Mouse (Mus musculus): ENCODE results near the gene Fasn. TPM values are rescaled to one million over a fixed set of nuclear protein-coding genes. Genes with fewer than 3 reads are reported as not detected.

Gene Fasn
- polyA plus RNA-seq (2012; rRNA removed; ENCODE audit: low replicate concordance), result 8,340 and 15,875 TPM in 2 replicates

DNA sequence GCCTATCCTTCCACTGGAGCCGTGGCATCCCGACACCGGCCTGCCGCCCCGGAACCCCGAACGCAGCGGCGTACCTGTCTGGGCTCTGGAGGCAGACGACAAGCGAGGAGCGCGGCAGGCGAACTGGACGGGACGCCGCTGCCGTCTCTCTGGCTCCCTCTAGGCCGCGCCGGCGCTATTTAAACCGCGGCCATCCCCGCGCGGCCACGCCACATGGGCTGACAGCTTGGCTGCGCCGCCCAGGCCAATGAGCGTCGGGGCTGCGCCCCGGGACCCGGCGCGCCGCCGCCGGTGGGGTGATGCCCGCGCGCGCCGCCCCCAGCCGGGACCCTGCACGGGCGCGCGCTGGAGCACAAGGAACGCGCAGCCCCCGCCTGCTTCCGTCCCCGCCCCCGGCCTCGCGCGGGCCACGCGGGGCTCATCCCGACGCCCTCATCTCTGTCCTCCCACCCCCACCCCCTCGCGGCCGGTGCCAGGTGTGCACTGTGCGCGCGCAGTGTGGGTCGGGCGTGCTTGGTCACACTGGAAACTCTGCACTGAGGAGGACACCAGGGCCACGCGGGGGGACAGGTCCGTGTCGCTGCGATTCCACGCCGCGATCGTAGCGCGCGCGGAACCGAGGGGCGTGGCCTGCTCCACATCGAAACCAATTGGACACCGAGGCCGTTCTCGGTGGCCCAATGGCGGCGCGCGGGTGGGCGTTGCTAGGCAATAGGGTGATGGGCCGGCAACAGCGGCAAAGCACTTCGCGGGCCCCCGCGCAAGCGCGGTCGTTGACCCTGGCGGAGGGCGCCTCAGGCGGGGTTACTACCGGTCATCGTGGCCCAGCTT is at the start of gene Fasn:
TSS of gene Fasn (minus strand) at position 592 of the 831 bp plus-strand sequence.

DNA sequence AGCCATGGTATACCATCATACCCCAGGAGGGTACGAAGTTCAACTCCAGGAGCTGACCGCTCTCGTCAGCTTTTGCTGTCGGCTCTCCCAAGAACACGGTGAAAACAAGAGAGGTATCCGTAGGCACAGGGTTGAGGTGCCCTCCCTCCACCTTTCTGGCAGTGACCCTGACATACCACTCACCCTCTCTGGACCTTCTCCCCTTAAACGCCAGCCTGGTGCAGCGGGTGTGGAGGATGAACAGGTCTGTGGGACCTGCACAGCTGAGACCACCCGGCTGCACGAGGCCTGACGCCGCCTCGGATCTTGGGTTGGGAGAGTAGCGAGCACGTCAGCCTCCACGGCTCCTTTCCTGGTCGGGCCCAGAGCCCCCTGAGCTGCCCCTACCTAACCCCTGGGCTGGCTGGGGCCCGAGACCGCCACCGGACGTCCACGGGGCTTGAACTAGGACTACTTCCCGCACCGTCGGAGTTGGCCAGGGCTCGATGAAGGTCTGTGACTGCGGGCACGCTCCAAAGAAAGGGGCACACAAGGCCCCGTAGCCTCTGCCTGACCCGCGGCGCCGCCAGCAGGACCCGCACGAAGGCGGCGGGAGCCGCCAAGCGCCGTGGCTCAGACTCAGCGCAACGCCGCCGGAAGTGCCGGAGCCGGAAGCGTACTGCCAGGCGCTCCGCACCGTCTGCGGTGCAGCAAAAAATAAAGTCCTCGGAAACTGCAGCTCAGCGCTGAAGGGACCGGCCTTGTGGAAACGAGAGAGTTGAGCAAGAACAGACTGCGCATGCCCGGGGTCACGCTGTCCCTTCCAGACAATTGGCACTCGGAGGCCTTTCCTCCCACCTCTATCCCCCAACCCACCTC is 28.4 kb downstream of the Fasn start, which contains the start of gene Dus1l:
TSS of gene Dus1l (minus strand) at position 648 of the 858 bp plus-strand sequence.

DNA sequence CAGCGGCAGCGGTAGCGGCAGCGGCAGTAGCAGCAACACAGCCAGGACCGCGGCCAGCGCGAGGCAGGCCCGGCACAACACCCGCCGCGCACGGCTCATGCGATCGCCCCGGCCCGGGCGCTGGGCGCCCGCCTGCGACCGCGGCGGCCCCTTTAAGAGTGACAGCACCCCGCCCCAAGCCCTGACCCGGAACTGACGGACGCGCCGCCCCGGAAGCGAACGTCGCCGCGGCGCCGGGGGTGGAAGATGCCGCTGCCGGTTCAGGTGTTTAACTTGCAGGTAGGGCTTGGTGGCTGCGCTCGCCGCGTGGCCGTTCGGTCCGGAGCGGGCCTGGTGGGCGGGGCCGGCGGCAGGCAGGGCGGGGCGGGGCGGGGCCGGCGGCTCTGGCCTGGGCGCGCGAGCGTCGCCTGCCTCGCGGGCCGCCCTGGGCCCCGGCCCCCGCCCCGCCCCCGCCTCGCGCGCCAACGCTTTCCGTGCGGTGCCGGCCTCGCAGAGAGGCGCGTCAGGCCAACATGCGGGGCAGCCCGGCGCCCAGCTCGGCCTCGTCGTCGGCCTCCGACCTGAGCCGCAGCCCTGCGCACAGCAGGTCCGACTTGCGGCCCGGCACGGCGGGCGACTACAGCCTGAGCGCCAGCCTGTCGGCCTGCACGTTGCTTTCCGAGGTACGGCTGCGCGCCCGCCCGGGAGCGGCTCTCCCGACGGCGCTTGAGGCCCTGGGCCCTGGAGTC is 40.1 kb downstream of the Fasn start, which contains the start of the genes Rfng and Gps1:
TSS of gene Rfng (minus strand) at position 144 of the 728 bp plus-strand sequence.
TSS of gene Gps1 (plus strand) at position 209 of the 728 bp plus-strand sequence.

DNA sequence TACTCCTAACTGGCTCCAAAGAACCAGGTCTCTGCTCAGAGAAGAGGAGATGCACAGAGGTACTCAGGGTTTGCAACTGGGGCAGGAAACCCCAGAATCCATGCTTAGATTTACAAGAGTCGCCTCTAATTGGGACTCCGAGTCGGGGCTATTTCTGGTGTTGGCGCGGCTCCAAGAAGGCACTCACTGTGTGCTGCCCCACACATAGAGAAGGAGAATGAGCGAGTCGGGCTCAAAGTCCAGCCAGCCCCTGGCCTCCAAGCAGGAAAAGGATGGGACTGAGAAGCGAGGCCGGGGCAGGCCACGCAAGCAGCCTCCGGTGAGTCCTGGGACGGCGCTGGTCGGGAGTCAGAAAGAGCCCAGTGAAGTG is 61.7 kb downstream of the Fasn start, which contains the start of gene Hmga1b:
TSS of gene Hmga1b (plus strand) at position 123 of the 370 bp plus-strand sequence.

Other genes starting within 250 kb of the Fasn start
- 706 and 742 TPM in 2 replicates for gene Arhgdia, start 242.9 kb downstream of the Fasn start, polyA plus RNA-seq (2012; rRNA removed; ENCODE audit: low replicate concordance)
- gene Alyref, start 226.2 kb downstream of the Fasn start, polyA plus RNA-seq (2012; rRNA removed; ENCODE audit: low replicate concordance), result 26.4 and 41.1 TPM in 2 replicates
- gene Anapc11, start 226.1 kb downstream of the Fasn start, polyA plus RNA-seq (2012; rRNA removed; ENCODE audit: low replicate concordance), result 102 and 121 TPM in 2 replicates
- 0.39 and 2.5 TPM in 2 replicates for gene Npb, start 216.1 kb downstream of the Fasn start, polyA plus RNA-seq (2012; rRNA removed; ENCODE audit: low replicate concordance)
- gene Pcyt2, start 206.6 kb downstream of the Fasn start, polyA plus RNA-seq (2012; rRNA removed; ENCODE audit: low replicate concordance), result 202 and 224 TPM in 2 replicates
- gene Sirt7, start 199.3 kb downstream of the Fasn start, polyA plus RNA-seq (2012; rRNA removed; ENCODE audit: low replicate concordance), result 63.3 and 73.1 TPM in 2 replicates
- gene Mafg, start 190.9 kb downstream of the Fasn start, polyA plus RNA-seq (2012; rRNA removed; ENCODE audit: low replicate concordance), result 53.4 and 67.3 TPM in 2 replicates
- gene Pycr1, start 180.8 kb downstream of the Fasn start, polyA plus RNA-seq (2012; rRNA removed; ENCODE audit: low replicate concordance), result 8.3 and 23.9 TPM in 2 replicates
- gene Myadml2, start 176.4 kb downstream of the Fasn start, polyA plus RNA-seq (2012; rRNA removed; ENCODE audit: low replicate concordance), result 0.14 TPM in 1 of 2 replicates, not detected in the other
- gene Notum, start 163.4 kb downstream of the Fasn start, polyA plus RNA-seq (2012; rRNA removed; ENCODE audit: low replicate concordance), result 5.0 TPM in 1 of 2 replicates, not detected in the other
- 89.5 and 105 TPM in 2 replicates for gene Aspscr1, start 151.6 kb downstream of the Fasn start, polyA plus RNA-seq (2012; rRNA removed; ENCODE audit: low replicate concordance)
- 89.1 and 110 TPM in 2 replicates for gene Cenpx, start 110.8 kb downstream of the Fasn start, polyA plus RNA-seq (2012; rRNA removed; ENCODE audit: low replicate concordance)
- gene Lrrc45, start 110.6 kb downstream of the Fasn start, polyA plus RNA-seq (2012; rRNA removed; ENCODE audit: low replicate concordance), result 30.1 and 63.6 TPM in 2 replicates
- 16.6 and 55.7 TPM in 2 replicates for gene Rac3, start 103.1 kb downstream of the Fasn start, polyA plus RNA-seq (2012; rRNA removed; ENCODE audit: low replicate concordance)
- 141 and 144 TPM in 2 replicates for gene Dcxr, start 97.3 kb downstream of the Fasn start, polyA plus RNA-seq (2012; rRNA removed; ENCODE audit: low replicate concordance)
- 204 and 309 TPM in 2 replicates for gene Cbr2, start 92.4 kb downstream of the Fasn start, polyA plus RNA-seq (2012; rRNA removed; ENCODE audit: low replicate concordance)
- 0.50 and 9.3 TPM in 2 replicates for gene Hmga1b, start 61.8 kb downstream of the Fasn start, polyA plus RNA-seq (2012; rRNA removed; ENCODE audit: low replicate concordance)
- 57.4 and 75.5 TPM in 2 replicates for gene Rfng, start 40.3 kb downstream of the Fasn start, polyA plus RNA-seq (2012; rRNA removed; ENCODE audit: low replicate concordance)
- 171 and 257 TPM in 2 replicates for gene Gps1, start 40.3 kb downstream of the Fasn start, polyA plus RNA-seq (2012; rRNA removed; ENCODE audit: low replicate concordance)
- 33.0 and 52.4 TPM in 2 replicates for gene Dus1l, start 28.1 kb downstream of the Fasn start, polyA plus RNA-seq (2012; rRNA removed; ENCODE audit: low replicate concordance)
- gene Ccdc57, start 108.3 kb upstream of the Fasn start, polyA plus RNA-seq (2012; rRNA removed; ENCODE audit: low replicate concordance), result 1.6 and 5.9 TPM in 2 replicates
- 2.2 and 13.6 TPM in 2 replicates for gene Slc16a3, start 123.9 kb upstream of the Fasn start, polyA plus RNA-seq (2012; rRNA removed; ENCODE audit: low replicate concordance)
- 67.7 and 113 TPM in 2 replicates for gene Csnk1d, start 166.8 kb upstream of the Fasn start, polyA plus RNA-seq (2012; rRNA removed; ENCODE audit: low replicate concordance)
- gene Cd7, start 214.9 kb upstream of the Fasn start, polyA plus RNA-seq (2012; rRNA removed; ENCODE audit: low replicate concordance), result 2.0 and 6.1 TPM in 2 replicates
- 3.2 TPM in 1 of 2 replicates, not detected in the other for gene Sectm1b, start 239.0 kb upstream of the Fasn start, polyA plus RNA-seq (2012; rRNA removed; ENCODE audit: low replicate concordance)